Mouse (Mus musculus) cerebellum, adult 9-11 months (tissue): ENCODE measurements around the gene Klra1.
"Not testable (repeated sequence)": the region's sequence is repeated elsewhere in the genome, so short reads cannot be mapped to it uniquely, and the experiment has no call there.

Experiments
- DNase-seq: peaks from one replicate; pipeline ENCODE4 v3.0.0; 2022

Gene Klra1

DNA sequence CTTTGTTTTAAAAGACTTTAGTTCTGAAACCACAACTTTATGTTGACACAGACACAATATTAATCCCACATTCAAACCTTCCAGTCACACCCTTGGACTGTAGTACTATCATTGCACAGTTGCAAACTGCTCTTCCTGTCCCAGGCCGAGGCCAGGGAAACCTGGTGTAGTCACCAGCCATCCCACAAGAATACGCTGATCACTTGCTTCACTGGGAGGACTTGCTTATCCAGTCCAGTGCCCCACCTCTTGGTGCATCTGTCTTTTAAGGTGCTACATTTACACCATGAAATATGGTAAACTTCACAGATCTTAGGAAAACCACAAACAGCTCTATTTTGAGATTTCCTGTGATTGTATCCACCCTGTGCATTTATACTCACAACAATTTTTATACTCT lies at the start of gene Klra1:
Gene Klra1, minus strand, starts transcription at position 125 of the 400 bp plus-strand sequence.
- no peak for DNase-seq

DNA sequence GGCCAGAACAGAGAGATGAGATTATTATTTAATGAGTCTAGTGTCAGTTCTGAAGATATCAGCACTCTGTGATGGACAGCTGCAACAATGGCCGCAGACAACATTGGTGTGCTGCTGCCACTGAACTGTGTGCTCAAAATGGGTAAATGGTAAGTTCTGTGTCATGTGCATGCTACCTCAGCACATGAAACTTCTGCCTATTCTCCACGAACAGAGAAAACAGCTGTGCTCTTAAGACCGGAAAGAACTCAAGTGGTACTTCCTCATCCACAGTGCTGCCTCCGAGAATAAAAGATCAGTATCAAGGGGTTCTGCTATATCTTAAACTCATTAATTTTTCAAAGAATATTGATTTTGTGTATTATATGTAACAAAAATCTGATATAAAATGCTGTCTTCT lies 42.8 kb upstream of the Klra1 start:
- DNase-seq = no peak

GRCm38 (mm10) chr6:130419158-130419557 lies 32.5 kb upstream of the Klra1 start:
- DNase-seq = no peak

DNA sequence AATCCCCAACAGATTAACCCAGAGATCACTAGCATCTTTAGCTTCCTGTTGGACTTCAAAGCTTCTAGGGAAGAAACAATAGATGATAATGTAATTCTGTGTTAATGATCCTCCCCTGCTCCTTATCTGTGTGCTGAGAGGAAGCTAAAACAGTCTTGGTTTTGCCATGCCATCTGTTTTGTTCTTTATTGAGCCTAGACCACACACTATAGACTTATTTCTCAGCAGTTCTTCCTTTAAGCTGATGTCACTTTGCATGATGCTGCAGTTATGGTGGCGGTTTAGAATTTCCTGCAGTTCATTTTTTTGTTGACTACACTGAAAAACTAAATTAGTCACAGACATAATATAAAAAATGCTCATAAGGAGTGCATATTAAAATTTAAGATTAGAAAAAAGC lies 18.2 kb upstream of the Klra1 start:
- no peak for DNase-seq

DNA sequence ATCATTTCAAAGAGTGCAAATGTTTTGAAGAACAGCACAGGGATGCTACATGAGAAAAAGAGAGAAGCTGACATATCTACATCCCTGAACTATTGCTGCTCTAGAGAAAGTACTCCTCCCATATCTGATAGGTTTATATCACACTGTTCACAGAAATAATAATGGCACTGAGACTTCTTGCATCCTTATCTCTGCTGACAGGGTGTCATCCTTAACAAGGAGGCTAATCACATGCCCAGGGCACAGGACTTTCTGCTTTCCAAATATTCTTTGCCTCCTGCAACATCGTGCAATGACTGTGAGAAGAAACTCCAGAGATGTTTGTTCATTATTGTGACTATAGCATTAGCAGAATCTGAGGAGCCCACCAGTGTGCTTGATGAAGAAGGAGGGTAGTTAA lies 871 bp downstream of the Klra1 start:
- no peak for DNase-seq

DNA sequence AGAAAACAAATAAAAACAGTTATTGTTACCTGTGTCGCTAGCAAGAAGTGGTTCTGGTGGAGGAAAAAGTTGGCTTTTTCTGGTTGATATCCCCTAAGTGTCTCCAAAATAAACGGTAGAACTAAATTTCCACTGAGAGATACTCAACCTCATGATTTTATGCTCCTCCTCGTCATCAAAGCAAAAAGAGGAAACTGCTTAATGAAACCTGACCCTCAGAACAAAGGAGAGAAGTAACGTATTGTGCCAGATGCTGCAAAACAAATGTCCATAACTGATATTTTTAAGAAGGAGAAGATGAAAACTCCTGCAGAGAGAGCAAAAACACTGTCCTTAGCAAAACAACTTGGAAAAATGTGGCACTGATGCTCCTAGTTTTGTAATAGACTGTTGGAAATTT lies 4.3 kb downstream of the Klra1 start:
- no peak for DNase-seq

DNA sequence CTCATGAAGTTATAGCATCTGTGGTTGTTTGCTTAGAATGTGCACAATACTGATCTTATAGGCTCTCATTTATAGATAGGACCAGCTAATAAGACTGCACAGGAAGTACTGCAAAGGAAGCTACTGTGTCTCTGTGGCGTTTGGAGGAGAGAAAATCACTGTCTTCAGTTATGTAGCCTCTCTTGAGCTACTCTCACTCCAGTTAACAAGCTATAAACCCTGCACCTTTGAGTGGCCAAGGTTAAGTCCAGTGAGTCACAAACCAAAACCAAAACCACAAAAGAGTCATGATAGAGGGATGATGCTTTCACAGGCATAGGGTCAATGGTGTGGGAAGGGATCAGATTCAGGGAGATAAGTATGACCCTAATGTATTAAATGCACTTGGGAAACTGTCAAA lies 41.3 kb downstream of the Klra1 start:
- not testable (repeated sequence) for DNase-seq

DNA sequence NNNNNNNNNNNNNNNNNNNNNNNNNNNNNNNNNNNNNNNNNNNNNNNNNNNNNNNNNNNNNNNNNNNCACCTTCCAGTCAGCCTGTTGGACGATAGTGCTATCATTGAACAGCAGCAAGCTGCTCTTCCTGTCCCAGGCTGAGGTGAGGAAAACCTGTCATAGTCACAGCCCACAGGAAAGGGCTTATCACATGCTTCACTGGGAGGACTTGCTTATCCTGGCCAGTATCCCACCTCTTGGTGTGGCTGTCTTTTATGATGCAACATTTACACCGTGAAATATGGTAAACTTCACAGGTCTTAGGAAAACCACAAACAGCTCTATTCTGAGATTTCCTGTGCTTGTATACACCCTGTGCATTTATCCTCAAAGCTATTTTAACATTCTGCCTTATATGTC lies 44.7 kb downstream of the Klra1 start:
- not testable (repeated sequence) for DNase-seq

GRCm38 (mm10) chr6:130337411-130337810 lies 49.3 kb downstream of the Klra1 start, which contains the start of gene Klra3:
Klra3 (minus strand) TSS chr6:130337574.
- DNase-seq = no peak
